Mouse (Mus musculus) heart, postnatal 0 days (tissue): ENCODE measurements at regions not wholly inside any gene's neighbourhood (a gene's known extent, or its start where the extent isn't known, plus 50 kb on each side); places are given as distances from the start of the nearest gene placed in this dataset.

ENCODE experiments used
- ATAC-seq: fragments of 200-750 bp; cut with Nextera tagmentation; 2 replicates; pipeline ENCODE4 v1.8.0; 2017; ENCODE audit warnings: low read depth, moderate number of reproducible peaks, moderate library complexity; ENCODE audit not compliant: insufficient read depth
- DNase-seq: peaks from one replicate; pipeline ENCODE4 v3.0.0-alpha.2; 2016; ENCODE audit warnings: low spot score
- H3K27ac ChIP-seq: fragments of 300-500 bp; sonication (generic); 2 replicates; pipeline ENCODE4 v1.5.1; 2014; ENCODE audit warnings: low read depth, mild to moderate bottlenecking
- H3K27me3 ChIP-seq: fragments of 300-500 bp; sonication (generic); 2 replicates; pipeline ENCODE4 v1.6.1; 2014; ENCODE audit warnings: low read length, mixed read lengths; ENCODE audit not compliant: control insufficient read depth, insufficient read depth
- H3K36me3 ChIP-seq: fragments of 300-500 bp; sonication (generic); replicated peaks from 2 replicates; pipeline ENCODE4 v1.6.1; 2014; ENCODE audit warnings: low read length, mixed read lengths; ENCODE audit not compliant: control insufficient read depth, insufficient read depth
- H3K4me1 ChIP-seq: fragments of 300-500 bp; sonication (generic); 2 replicates; pipeline ENCODE4 v1.6.1; 2014; ENCODE audit warnings: antibody characterized with exemption; ENCODE audit not compliant: control insufficient read depth, insufficient read depth
- H3K4me2 ChIP-seq: fragments of 300-500 bp; sonication (generic); 2 replicates; pipeline ENCODE4 v1.6.1; 2014; ENCODE audit warnings: low read depth, mild to moderate bottlenecking, low read length, moderate library complexity
- H3K4me3 ChIP-seq: fragments of 300-500 bp; sonication (generic); 2 replicates; pipeline ENCODE4 v1.5.1; 2014; ENCODE audit warnings: low read depth, low read length
- H3K9ac ChIP-seq: fragments of 300-500 bp; sonication (generic); replicated peaks from 2 replicates; pipeline ENCODE4 v1.6.1; 2014; ENCODE audit warnings: low read depth, low read length, mixed read lengths
- H3K9me3 ChIP-seq: fragments of 300-500 bp; sonication (generic); replicated peaks from 2 replicates; pipeline ENCODE4 v1.6.1; 2016; ENCODE audit warnings: low read length; ENCODE audit not compliant: control insufficient read depth
- CTCF ChIP-seq: IDR thresholded peaks from 2 replicates; pipeline ENCODE4 v1.5.1; 2016; ENCODE audit warnings: antibody characterized with exemption, control low read depth, low read depth
- EP300 ChIP-seq: IDR thresholded peaks from 2 replicates; pipeline ENCODE4 v1.6.1; 2016; ENCODE audit warnings: antibody characterized with exemption, low read depth
- WGBS: fragments of 180-500 bp; shearing (Covaris S2); extraction: QIAGEN DNeasy Blood & Tissue Kit; methylation state at CpG from one replicate; pipeline ENCODE4 v1.1.7; 2014; 5-methylcytosine and 5-hydroxymethylcytosine counted together

- no peak overlapping the region for H3K9ac ChIP-seq
- DNase-seq: no peak
- no peaks in the 10 kb centered on the region for H3K27me3 ChIP-seq
- no peak for ATAC-seq
- no peak for TF ChIP-seq CTCF
- 85% methylated on average over 9 of the region's 9 CpGs for WGBS
- no peaks in the 10 kb centered on the region for H3K36me3 ChIP-seq
- no peak overlapping the region for H3K4me2 ChIP-seq
- no peak overlapping the region for H3K27ac ChIP-seq
- peaks cover 3% of the 10 kb centered on the region; the same call in 1 of the 2 replicates for H3K4me1 ChIP-seq
- H3K4me3 ChIP-seq: no peak overlapping the region
- H3K9me3 ChIP-seq: no peaks in the 10 kb centered on the region
Observed at GRCm38 (mm10) chr1:184453061-184453460, 279.4 kb downstream of the Hlx start.

DNA sequence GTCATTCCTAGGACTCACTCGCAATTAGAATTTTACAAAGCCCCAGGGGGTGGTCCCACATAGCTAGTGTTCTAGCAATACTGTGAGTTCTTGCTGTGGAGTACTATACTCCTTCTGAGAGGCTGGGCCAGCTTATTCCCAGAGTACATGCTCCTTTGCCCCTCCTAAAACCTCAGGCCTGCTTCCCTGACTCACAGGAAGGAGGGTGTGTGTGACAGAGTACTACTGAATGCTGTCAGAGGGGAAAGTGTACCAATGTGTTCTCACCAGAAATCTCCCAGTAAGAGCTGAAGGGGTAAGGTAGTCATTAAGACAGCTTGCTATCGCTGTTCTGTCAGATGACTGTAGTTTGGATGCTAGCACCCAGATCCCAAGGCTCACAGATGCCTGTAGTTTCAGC lies 280.7 kb downstream of the Hlx start:
- no peak for DNase-seq
- H3K27me3 ChIP-seq: no peaks in the 10 kb centered on the region
- H3K9ac ChIP-seq: no peak overlapping the region
- no peak overlapping the region for H3K27ac ChIP-seq
- no peak overlapping the region for H3K4me2 ChIP-seq
- H3K9me3 ChIP-seq: no peaks in the 10 kb centered on the region
- H3K36me3 ChIP-seq: no peaks in the 10 kb centered on the region
- no peak for TF ChIP-seq CTCF
- no peak for ATAC-seq
- H3K4me1 ChIP-seq: peaks cover 3% of the 10 kb centered on the region; the same call in 1 of the 2 replicates
- 72% methylated on average over 2 of the region's 2 CpGs for WGBS
- H3K4me3 ChIP-seq: no peak overlapping the region

GRCm38 (mm10) chr1:184449007-184449406 lies 283.4 kb downstream of the Hlx start:
- Histone ChIP-seq H3K4me2 (no peak overlapping the region), H3K4me3 (no peak overlapping the region), H3K9me3 (no peaks in the 10 kb centered on the region), H3K4me1 (no peaks in the 10 kb centered on the region; the same call in 1 of the 2 replicates), H3K36me3 (no peaks in the 10 kb centered on the region), H3K27me3 (no peaks in the 10 kb centered on the region), H3K9ac (no peak overlapping the region), H3K27ac (no peak overlapping the region)
- ATAC-seq: no peak
- TF ChIP-seq CTCF: no peak
- TF ChIP-seq EP300: 0 out of 2 replicates have a peak, but pooled peaks have one; percentile 26
- DNase-seq: no peak
- WGBS: 65% methylated on average over 9 of the region's 9 CpGs

- H3K9ac ChIP-seq: no peak overlapping the region
- WGBS: 46% methylated on average over 7 of the region's 7 CpGs
- no peak overlapping the region for H3K4me2 ChIP-seq
- no peak for TF ChIP-seq EP300
- TF ChIP-seq CTCF: peak; percentile 73
- no peaks in the 10 kb centered on the region for H3K9me3 ChIP-seq
- H3K4me1 ChIP-seq: no peaks in the 10 kb centered on the region; the same call in 1 of the 2 replicates
- no peak overlapping the region for H3K27ac ChIP-seq
- no peak for ATAC-seq
- H3K4me3 ChIP-seq: no peak overlapping the region
- DNase-seq: no peak
- no peaks in the 10 kb centered on the region for H3K36me3 ChIP-seq
- H3K27me3 ChIP-seq: no peaks in the 10 kb centered on the region
Observed at GRCm38 (mm10) chr1:184447911-184448310, 284.5 kb downstream of the Hlx start.

DNA sequence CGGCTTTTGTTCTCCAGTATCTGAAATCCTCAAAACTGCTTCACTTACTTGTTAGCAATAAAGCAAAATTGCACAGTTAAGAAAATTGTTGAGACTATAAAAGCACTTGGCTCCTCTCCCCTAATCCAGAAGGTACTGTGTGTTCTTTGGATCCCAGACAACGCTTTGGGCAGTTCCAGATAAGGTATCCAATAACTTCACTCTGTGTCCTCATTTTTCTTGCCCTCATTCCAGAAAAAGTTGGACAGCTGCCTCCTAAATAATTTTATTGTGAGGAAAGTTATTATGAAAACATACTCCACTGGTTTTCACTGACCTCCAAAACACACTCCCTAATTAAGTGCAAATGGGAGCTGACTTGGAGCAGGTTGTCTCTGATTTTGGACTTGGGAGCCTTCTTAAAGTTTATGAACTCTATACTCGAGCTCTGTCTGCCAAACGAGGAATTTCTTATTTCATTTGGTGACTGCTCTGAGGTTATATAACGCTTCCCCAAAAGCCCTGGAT lies 285.2 kb downstream of the Hlx start:
- WGBS: 53% methylated on average over 5 of the region's 5 CpGs
- Histone ChIP-seq H3K9ac (no peak overlapping the region), H3K36me3 (no peaks in the 10 kb centered on the region), H3K4me2 (no peak overlapping the region), H3K4me3 (no peak overlapping the region), H3K4me1 (no peaks in the 10 kb centered on the region; the same call in 1 of the 2 replicates), H3K27ac (no peak overlapping the region), H3K27me3 (no peaks in the 10 kb centered on the region), H3K9me3 (no peaks in the 10 kb centered on the region)
- no peak for ATAC-seq
- TF ChIP-seq EP300 (no peak), CTCF (no peak)
- no peak for DNase-seq

GRCm38 (mm10) chr1:184444189-184444588 lies 288.2 kb downstream of the Hlx start:
- no peak overlapping the region for H3K27ac ChIP-seq
- H3K27me3 ChIP-seq: no peaks in the 10 kb centered on the region
- no peaks in the 10 kb centered on the region for H3K9me3 ChIP-seq
- H3K36me3 ChIP-seq: no peaks in the 10 kb centered on the region
- ATAC-seq (no peak), DNase-seq (no peak)
- TF ChIP-seq EP300: no peak
- no peak for TF ChIP-seq CTCF
- H3K4me1 ChIP-seq: peaks cover 6% of the 10 kb centered on the region; the same call in 1 of the 2 replicates
- H3K9ac ChIP-seq: no peak overlapping the region
- WGBS: 88% methylated on average over 10 of the region's 10 CpGs
- no peak overlapping the region for H3K4me3 ChIP-seq
- H3K4me2 ChIP-seq: no peak overlapping the region
